Mouse (Mus musculus): Measurements from ENCODE around the gene Ube2m. TPM values are rescaled to one million over a fixed set of nuclear protein-coding genes. Genes with fewer than 3 reads are reported as not detected.

Gene Ube2m
- polyA plus RNA-seq, 1 experiment from 2014 or later: 189 TPM

GRCm38 (mm10) chr7:13031069-13031468, 7.0 kb downstream of the Ube2m start:
- Histone ChIP-seq H3K9me3 (no peaks in the 10 kb centered on the region), H3K27me3 (ENCODE audit: insufficient read depth, poor library complexity, severe bottlenecking) (no peaks in the 10 kb centered on the region), H3K36me3 (peaks cover 88% of the 10 kb centered on the region), H3K4me1 (peaks cover 19% of the 10 kb centered on the region), H3K4me3 (no peak overlapping the region), H3K27ac (no peak overlapping the region)
- WGBS: 75% methylated on average over 5 of the region's 5 CpGs
- DNase-seq (ENCODE audit: low spot score): no peak

- no peak for DNase-seq (ENCODE audit: low spot score)
- Histone ChIP-seq H3K27me3 (ENCODE audit: insufficient read depth, poor library complexity, severe bottlenecking) (no peaks in the 10 kb centered on the region), H3K36me3 (peaks cover 84% of the 10 kb centered on the region), H3K9me3 (no peaks in the 10 kb centered on the region), H3K4me1 (peaks cover 18% of the 10 kb centered on the region), H3K27ac (no peak overlapping the region), H3K4me3 (no peak overlapping the region)
- 96% methylated on average over 4 of the region's 4 CpGs for WGBS
Measured at GRCm38 (mm10) chr7:13028986-13029385, 9.1 kb downstream of the Ube2m start.

GRCm38 (mm10) chr7:13025511-13026112, 12.5 kb downstream of the Ube2m start:
- peaks cover 18% of the 10 kb centered on the region for H3K4me1 ChIP-seq
- WGBS: 32% methylated on average over 4 of the region's 4 CpGs
- H3K27me3 ChIP-seq (ENCODE audit: insufficient read depth, poor library complexity, severe bottlenecking): no peaks in the 10 kb centered on the region
- no peaks in the 10 kb centered on the region for H3K9me3 ChIP-seq
- peak overlapping the region; percentile 99 for H3K27ac ChIP-seq
- DNase-seq (ENCODE audit: low spot score): no peak
- H3K36me3 ChIP-seq: peaks cover 54% of the 10 kb centered on the region
- H3K4me3 ChIP-seq: peak overlapping the region; percentile 75

DNA sequence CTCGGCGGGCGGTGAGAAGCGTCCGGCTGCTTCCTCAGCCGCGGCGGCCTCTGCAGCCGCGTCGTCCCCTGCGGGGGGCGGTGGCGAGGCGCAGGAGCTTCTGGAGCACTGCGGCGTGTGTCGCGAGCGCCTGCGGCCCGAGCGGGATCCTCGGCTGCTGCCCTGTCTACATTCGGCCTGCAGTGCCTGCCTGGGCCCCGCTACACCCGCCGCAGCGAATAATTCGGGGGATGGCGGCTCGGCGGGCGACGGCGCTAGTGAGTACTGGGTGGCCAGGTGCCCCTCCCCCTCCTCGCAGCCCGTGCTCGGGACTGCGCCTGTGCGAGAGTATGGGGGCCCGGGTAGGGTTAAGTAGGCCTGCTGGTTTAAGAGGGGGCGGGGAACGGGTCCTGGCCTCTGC, 13.3 kb downstream of the Ube2m start:
- Histone ChIP-seq H3K4me1 (peaks cover 18% of the 10 kb centered on the region), H3K36me3 (peaks cover 46% of the 10 kb centered on the region), H3K27ac (peak overlapping the region; percentile 99), H3K27me3 (ENCODE audit: insufficient read depth, poor library complexity, severe bottlenecking) (no peaks in the 10 kb centered on the region), H3K4me3 (peak overlapping the region; percentile 75), H3K9me3 (no peaks in the 10 kb centered on the region)
- under 1% methylated on average over 41 of the region's 44 CpGs for WGBS
- peak; percentile 89 for DNase-seq (ENCODE audit: low spot score)

GRCm38 (mm10) chr7:13023928-13024731, 13.9 kb downstream of the Ube2m start:
- H3K9me3 ChIP-seq: no peaks in the 10 kb centered on the region
- no peaks in the 10 kb centered on the region for H3K27me3 ChIP-seq (ENCODE audit: insufficient read depth, poor library complexity, severe bottlenecking)
- peak overlapping the region; percentile 75 for H3K4me3 ChIP-seq
- peaks cover 39% of the 10 kb centered on the region for H3K36me3 ChIP-seq
- WGBS: under 1% methylated on average over 94 of the region's 95 CpGs
- DNase-seq (ENCODE audit: low spot score): peak; percentile 97
- H3K27ac ChIP-seq: peak overlapping the region; percentile 99
- peaks cover 18% of the 10 kb centered on the region for H3K4me1 ChIP-seq

DNA sequence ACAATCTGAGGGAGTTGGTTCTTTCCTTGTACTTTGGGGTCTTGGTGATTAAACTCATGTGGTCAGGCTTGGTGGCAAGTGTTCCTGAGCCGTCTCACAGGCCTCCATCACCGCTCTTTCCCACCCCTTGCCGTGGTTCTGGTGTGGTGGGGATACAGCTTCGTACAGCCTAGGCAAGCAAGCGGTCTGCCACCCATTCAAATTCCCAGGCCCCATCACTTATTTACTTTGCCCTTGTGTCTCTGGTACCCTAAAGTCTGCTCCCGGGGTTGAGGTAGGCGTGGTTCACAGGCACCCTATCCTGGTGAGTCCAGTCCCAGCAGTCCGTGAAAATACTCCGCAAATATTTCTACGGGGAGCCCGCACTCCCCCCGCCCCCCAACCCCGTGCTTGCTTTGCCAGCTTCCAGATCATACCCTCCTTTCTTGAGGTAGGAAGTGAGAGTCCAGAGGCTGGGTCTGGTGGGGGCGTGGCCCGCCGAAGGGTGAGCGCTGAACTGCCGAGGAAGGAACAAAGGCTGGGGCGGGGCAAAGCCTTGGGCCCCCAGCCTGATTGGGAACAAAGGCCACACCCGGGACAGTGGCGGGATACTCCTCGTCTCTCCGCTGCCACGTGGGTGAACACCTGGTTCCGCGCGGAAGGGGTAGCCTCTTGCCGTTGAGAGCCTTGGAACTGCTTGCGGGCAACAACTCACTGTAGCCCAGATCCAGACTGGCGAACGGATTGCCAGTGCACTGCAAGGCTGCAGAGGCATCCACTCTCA, 15.1 kb downstream of the Ube2m start:
- H3K4me3 ChIP-seq: peak overlapping the region; percentile 75
- no peaks in the 10 kb centered on the region for H3K27me3 ChIP-seq (ENCODE audit: insufficient read depth, poor library complexity, severe bottlenecking)
- no peaks in the 10 kb centered on the region for H3K9me3 ChIP-seq
- H3K36me3 ChIP-seq: peaks cover 27% of the 10 kb centered on the region
- WGBS: 4% methylated on average over 31 of the region's 31 CpGs
- DNase-seq (ENCODE audit: low spot score): peak; percentile 94
- peak overlapping the region; percentile 99 for H3K27ac ChIP-seq
- peaks cover 18% of the 10 kb centered on the region for H3K4me1 ChIP-seq

DNA sequence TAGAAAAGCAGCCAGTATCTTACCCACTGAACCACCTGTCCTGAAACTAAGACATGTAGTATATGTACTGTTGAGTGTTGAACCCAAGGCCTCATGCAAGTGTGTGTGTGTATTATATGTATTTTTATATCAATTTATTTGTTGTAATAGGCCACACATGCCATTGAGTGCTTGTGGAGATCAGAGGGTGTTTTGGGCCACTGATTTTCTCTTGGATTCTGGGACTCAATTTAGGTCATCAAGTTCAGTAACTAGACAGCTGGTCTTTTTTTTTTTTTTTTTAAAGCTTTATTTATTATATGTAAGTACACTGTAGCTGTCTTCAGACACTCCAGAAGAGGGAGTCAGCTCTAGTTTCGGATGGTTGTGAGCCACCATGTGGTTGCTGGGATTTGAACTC, 22.9 kb downstream of the Ube2m start:
- 74% methylated on average over 1 of the region's 1 CpGs for WGBS
- Histone ChIP-seq H3K9me3 (no peaks in the 10 kb centered on the region), H3K27ac (no peak overlapping the region), H3K4me1 (peaks cover 6% of the 10 kb centered on the region; the same call in 1 of the 2 replicates), H3K4me3 (no peak overlapping the region), H3K27me3 (ENCODE audit: insufficient read depth, poor library complexity, severe bottlenecking) (no peaks in the 10 kb centered on the region), H3K36me3 (no peaks in the 10 kb centered on the region)
- no peak for DNase-seq (ENCODE audit: low spot score)

- H3K4me3 ChIP-seq: no peak overlapping the region
- 33% methylated on average over 6 of the region's 6 CpGs for WGBS
- H3K27me3 ChIP-seq (ENCODE audit: insufficient read depth, poor library complexity, severe bottlenecking): no peaks in the 10 kb centered on the region
- peaks cover 2% of the 10 kb centered on the region; the same call in 1 of the 2 replicates for H3K9me3 ChIP-seq
- H3K27ac ChIP-seq: no peak overlapping the region
- no peak for DNase-seq (ENCODE audit: low spot score)
- H3K4me1 ChIP-seq: peaks cover 6% of the 10 kb centered on the region; the same call in 1 of the 2 replicates
- H3K36me3 ChIP-seq: no peaks in the 10 kb centered on the region
Measured at GRCm38 (mm10) chr7:13014275-13014839, 23.7 kb downstream of the Ube2m start.

- no peak for DNase-seq (ENCODE audit: low spot score)
- Histone ChIP-seq H3K27me3 (ENCODE audit: insufficient read depth, poor library complexity, severe bottlenecking) (no peaks in the 10 kb centered on the region), H3K36me3 (no peaks in the 10 kb centered on the region), H3K4me1 (peaks cover 6% of the 10 kb centered on the region; the same call in 1 of the 2 replicates), H3K4me3 (no peak overlapping the region), H3K9me3 (peaks cover 3% of the 10 kb centered on the region; the same call in 1 of the 2 replicates), H3K27ac (no peak overlapping the region)
- WGBS: 59% methylated on average over 4 of the region's 4 CpGs
Measured at GRCm38 (mm10) chr7:13013671-13014070, 24.4 kb downstream of the Ube2m start.

GRCm38 (mm10) chr7:13010005-13010908, 27.8 kb downstream of the Ube2m start, which contains the start of gene Zbtb45:
Gene Zbtb45 (minus strand): TSS chr7:13010034.
- Histone ChIP-seq H3K9me3 (peaks cover 3% of the 10 kb centered on the region; the same call in 1 of the 2 replicates), H3K27ac (peak within 1 kb of the TSS; percentile 96), H3K27me3 (ENCODE audit: insufficient read depth, poor library complexity, severe bottlenecking) (peaks cover 27% of the 10 kb centered on the region), H3K4me3 (peak within 1 kb of the TSS; percentile 82), H3K36me3 (peaks cover 26% of the 10 kb centered on the region), H3K4me1 (peaks cover 18% of the 10 kb centered on the region)
- 18% methylated on average over 26 of the region's 26 CpGs for WGBS
- no peak for DNase-seq (ENCODE audit: low spot score)

DNA sequence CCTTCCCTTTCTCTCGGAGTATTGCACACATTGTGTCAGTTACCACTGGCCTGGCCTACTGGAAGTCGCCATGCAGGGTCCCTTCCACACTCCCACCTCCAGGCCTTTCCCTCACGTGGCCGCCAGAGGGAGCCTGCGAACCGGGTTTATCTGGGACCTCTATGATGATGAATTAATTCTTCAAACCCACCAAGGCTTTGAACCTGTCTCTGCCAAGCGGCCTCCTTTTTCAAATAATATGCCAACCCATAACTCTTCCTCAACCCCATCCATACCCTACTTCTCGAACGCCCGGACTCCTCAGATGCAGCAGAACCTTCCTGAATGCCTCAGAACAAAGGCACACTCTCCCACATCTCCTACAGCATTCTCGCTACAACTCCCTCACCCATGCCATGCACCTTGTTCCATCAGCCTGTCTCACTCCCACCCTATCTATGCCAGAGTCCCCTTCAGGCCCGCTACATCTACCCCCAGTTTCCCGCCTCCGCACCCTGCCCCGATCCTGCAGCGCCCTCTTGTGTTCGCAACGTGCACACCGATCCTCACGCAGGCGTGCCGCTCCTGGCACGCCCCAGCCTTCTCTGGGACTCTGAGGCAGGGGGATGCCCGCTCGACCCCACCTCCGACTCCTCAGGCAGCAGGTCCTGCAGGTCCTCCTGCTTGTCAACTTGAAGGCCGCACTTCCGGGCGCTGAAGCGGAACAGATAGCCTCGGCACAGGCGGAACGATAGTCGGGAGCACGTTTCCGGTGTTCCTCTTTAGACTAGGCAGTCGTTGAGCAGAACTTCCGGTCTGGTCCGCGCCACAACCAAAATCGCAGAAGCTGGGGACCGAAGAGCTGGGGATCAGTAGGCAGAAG, 28.7 kb downstream of the Ube2m start:
- H3K9me3 ChIP-seq: peaks cover 3% of the 10 kb centered on the region; the same call in 1 of the 2 replicates
- WGBS: under 1% methylated on average over 42 of the region's 42 CpGs

More for the DNA sequence above, 28.7 kb downstream of the Ube2m start:
- Histone ChIP-seq H3K27ac (peak overlapping the region; percentile 96), H3K27me3 (ENCODE audit: insufficient read depth, poor library complexity, severe bottlenecking) (peaks cover 27% of the 10 kb centered on the region), H3K4me1 (peaks cover 18% of the 10 kb centered on the region), H3K36me3 (peaks cover 33% of the 10 kb centered on the region), H3K4me3 (peak overlapping the region; percentile 82)
- DNase-seq (ENCODE audit: low spot score): peak; percentile 98
